Mouse (Mus musculus): ENCODE measurements around the gene Astn2.

Gene Astn2

DNA sequence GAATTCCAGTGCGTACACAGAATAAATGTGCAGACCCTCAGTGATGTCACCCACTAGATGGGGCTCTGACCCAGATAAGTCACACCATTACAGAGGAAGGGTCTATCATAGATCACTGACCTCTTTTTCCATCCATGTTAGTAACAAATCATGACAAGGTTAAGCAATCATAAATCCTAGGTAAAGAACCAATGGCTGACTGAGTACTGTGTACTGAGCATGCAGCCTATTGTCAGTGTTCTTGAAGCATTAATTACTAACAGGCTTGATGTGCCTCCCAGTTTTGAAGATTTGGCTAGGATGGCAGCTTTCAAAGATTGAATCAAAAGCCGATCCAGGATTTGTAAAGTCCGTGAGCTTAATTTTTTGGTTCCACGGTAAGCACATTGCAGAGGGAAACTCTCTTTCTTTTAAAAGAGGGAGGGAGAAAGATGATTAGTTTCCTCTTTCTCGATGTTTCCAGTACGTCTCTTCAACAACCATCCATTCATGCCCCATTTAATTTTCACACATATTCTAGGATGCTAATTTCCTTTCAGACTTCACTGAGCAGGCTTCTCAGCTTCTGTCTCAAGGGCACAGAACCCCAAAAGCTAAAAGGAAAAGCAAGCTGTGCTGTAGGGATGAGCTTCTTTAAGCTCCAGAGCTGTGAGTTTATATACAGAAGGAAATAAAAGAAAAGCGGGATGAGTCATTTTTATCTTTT is 93.9 kb downstream of the Astn2 start:
- DNase-seq = no peak

DNA sequence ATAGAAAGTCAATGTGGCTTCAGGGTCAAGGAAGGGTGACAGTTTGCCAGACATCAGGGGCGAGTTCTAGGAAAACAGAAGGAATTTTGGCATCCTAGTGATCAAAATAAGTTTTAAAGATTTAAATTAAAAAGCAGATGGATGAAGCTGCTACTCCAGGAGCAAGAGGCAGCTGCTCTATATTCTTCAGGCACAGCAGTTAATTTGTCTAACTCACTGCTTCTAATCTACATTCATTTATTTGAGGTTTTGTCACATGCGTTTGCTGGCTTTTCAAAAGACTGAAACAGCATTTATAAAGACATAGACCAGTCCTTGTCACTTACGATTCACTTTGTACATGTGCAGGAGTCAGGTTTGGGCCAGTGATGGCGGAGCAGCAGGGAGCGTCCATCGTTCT is 98.0 kb downstream of the Astn2 start:
- DNase-seq = no peak

DNA sequence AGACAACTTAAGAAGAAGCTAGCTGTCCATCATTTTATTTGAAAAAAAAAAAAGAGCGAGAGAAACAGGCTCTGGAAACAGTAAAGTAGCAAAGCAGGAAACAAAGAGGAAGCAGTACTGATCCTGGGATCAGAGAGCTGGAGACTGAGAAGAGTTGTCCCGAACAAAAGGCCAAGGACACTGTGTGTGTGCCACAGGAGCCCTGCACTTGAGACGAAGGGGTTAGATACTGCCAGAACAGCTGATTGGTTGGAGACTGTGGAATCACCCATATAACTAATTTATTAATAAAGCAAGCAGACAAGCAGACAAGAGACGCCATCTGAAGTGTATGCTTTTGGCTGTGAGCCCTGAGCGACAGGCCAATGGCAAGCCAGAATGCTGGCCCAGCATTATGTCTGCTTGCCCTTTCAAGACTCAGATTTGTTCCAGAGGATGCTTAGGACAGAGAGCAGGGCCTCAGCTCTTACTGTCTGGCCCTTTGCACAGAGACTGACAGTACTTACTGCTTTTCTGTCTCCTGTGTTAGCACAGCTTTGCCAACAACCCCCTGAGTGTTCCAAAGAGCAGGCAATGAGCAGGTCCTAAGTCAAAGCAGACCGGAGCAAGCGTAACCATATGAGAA is 101.6 kb downstream of the Astn2 start:
- DNase-seq = no peak

DNA sequence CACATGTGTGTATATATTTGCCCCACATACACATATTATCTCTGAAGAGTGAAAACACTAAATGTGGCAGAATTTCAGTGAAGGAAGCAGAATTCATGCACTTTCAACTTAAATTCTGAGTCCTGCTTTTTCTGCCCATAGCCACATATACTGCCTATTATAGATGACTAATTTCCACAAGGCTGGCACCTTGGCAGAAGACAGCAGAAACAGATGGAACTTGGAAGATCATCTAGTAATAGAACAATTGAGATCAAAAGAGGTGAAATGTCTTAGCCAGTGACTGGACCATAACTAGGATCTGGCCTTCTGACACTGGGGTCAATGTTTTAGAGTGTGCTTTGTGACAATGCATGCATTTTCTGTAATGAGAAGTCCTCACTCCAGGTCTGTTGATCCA is 119.4 kb downstream of the Astn2 start:
- DNase-seq = no peak

DNA sequence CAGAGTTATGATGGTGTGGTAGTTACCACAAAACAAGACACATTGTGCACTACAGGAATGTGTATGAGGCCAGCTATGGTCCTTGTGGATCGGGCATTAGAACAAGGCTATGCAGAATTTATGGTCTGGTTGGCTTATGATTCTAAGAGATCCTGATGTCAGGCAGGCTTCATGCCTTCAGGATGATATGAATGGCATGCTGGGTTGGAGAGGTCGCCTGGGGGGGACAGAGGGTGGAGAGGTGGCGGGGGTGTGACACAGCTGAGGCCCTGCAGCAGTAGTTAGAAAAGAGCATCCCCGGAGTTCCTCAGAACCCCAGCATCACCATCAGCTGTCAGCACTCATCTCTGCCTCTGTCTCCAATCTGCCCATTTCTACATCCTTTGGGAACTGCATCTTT is 128.3 kb downstream of the Astn2 start:
- DNase-seq = no peak

DNA sequence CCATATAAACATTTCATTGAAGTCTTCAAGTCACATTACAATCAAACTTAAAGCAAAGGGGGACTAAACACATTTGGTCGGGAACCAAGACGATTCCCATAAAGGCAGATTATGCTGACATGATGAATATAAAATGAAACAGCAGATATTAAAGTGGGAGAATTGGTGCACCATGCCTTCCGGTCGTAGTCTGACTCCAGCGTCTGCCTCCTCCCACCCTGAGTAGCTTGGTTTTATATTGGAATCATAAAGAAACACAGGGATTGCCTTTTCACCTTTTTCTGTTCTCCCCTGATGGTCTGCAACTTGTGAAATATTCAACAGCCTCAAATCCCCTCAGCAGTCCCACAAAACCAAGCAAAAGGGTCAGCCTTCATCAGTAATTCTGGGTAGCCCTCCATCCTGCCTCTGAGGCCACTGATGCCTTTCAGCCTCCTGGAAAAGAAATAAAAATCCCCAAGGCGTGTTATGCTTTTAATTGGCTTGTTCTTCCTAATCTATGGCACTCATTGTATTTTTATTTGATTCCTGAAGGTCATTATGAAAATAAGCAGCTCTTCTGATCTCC is 132.8 kb downstream of the Astn2 start:
- DNase-seq = no peak

DNA sequence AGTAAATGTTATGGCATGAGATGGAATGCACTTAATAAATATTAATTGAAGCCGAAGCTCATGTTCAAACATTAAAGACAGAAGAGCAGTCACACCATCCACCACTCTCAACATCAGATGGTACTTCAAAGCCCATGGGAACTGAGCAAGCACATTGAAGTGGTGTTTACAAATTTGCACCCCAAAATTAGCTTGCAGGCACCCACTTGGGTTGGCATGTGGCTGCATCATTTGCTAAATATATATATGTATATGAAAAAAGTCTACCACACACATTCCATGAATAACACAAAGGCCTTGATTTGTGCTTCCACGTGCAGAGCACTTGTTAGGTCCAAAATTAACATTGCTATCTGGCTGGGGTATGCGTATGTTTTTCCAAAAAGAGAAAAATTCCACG is 140.4 kb downstream of the Astn2 start:
- DNase-seq = no peak

DNA sequence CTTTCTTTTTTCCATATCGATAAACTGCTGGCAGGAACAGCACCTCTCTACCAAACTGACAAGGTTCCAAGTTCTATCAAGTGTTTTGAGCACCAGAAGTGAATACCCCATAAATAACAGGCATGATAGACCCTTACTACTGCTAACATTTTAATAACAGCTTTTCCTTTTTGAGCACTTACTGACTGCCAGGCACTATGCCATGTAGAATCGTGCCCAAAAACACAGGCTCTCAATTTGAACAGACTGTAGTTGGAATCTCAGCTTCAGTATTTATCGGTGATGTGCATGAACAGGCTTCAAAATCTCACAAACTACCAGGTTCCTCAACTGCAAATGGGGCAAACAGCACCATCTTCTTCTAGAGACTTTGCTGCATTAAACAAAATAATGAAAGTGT is 143.1 kb downstream of the Astn2 start:
- DNase-seq = no peak

DNA sequence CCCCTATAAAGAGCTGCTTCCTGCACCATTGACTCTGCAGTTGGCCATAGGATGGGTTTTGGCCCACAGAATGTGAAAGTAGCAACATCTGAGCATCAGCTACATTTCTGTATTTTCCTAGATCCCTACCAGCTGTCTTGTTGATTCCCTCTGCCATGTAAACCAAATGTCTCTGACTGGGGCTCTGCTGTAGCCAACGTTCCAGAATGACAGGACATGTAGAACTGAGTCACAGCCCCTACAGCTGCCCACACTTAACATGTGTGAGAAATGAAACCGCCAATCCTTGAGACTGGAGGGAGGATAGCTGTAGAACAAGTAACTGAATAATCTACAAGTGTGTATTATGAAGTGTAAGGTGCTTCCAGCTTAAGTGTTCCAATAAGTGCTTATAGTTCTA is 145.5 kb downstream of the Astn2 start:
- DNase-seq = no peak

DNA sequence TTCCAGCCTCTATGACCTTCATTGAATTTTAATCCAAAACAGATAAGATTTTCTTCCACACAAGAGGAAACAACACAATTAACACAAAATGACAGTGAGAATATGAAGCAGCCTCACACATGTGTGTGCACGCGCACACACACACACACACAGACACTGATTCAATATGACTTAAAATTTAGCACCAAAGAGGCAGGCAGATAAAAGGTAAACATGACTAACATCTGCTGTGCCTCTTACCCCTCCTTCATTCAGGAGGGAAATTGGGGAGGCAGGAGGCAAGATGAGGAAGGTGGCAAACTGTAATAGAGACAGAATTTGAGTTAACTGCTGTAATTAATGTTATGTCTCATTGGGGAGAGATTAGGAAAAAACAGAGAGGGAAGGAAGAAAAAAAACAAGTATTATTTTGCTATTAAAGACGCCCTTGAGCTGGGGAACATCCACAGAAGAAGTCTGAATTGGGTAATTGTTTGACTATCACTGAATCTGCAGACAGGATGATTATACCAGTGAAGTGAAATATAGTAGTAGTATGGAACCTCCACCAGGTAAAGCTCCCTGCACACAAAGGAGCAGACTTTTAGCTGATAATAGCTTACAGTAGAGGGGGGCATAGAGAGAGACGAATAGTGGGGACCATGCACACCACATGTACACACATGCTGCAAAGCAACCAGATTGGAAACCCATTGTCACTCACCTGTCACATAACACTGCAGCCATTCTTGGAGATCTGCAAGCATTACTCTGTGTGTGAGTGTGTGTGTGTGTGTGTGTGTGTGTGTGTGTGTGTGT is 149.5 kb downstream of the Astn2 start:
- no peak for DNase-seq

DNA sequence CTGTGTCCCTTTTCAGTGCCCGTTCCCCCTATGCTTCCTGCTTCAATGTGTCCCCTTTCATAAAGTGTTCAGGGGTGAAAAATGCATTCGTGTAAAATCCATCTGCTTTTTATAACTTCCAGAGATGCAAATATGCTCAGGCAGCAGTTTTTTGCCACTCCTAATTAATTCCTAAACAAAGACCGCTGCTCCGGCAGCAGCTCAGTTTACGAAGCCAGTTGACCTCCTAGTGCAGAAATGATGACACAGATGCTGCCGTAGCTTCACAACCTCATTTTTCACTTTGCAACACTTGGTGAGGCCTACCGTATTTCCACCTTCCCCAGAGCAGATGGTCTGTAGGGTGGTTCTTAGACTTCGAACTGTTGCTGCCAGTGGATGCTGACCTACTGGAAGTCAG is 155.9 kb downstream of the Astn2 start:
- DNase-seq = no peak

DNA sequence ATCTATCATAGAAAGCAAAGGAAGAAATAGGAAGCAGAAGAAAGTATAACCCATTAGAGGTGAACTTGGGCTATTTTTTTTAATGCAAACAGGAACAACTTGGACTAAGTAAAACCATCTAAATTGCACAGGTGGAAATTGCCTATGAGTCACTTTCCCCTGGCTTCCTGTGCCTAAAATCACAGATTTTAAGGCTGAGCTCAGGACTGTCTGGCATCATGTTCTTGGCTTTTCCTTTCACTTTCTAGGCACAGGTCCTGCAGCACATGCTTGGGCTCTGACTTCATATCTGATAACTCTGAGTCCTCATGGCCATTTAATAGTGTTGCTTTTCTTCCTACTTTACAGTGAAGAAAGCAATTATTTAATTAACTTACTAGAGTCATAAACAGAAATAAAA is 161.7 kb downstream of the Astn2 start:
- DNase-seq = no peak

DNA sequence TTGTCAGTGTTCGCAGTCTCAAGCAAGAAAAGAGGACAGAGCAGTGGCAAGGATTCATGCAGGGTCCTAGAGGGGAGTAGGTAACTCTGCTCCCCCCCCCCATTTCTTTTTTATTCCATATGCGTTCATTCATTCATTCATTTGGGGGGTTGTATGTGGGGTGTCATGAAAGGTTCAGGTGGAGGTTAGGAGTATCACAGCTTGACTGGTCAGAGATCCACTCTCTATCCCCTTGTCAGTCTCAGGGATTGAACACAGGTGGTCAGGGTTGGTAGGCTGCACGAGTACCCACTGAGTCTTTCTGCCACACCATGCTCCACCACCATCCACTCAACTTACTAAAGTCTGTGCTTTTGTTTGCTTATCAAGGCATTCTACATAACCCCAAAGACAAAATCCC is 171.6 kb downstream of the Astn2 start:
- DNase-seq = no peak

DNA sequence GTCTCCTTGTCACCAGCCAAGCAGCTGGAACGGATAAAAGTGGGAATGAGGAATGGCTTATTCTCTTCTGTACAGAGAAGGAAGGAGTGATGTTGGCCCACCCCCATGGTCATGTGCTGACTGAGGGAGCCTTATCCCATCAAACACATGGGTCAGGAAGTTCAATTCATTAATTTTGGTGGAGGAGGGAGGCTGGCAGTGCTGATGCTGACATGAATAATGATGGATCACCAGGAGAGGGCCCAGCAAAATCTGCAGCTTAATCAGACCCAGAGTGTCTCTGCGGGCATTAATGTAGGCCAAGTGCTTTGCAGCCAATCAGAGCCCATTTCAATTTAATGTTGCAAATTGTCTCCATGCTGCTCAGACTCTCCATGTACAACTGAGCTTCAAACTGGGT is 172.1 kb downstream of the Astn2 start:
- DNase-seq = no peak

DNA sequence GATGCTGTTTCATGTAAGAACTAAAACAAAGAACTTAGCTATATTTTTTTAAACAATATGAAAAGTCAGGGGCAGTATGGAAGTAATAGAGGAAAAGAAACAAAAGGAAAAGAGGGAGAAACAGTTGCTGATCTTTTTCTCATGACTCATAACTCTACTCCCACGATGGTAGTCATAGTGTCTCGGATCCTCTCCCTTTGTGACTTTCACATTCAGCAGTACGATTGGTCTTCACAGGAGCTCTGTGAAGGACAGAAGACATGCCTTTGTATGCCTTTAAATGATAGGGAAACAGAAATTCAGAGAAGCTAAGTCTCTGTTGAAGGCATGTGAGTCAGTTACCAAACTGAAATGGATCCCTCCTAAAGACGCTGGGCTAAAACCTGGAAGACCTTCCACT is 173.7 kb downstream of the Astn2 start:
- DNase-seq = no peak

DNA sequence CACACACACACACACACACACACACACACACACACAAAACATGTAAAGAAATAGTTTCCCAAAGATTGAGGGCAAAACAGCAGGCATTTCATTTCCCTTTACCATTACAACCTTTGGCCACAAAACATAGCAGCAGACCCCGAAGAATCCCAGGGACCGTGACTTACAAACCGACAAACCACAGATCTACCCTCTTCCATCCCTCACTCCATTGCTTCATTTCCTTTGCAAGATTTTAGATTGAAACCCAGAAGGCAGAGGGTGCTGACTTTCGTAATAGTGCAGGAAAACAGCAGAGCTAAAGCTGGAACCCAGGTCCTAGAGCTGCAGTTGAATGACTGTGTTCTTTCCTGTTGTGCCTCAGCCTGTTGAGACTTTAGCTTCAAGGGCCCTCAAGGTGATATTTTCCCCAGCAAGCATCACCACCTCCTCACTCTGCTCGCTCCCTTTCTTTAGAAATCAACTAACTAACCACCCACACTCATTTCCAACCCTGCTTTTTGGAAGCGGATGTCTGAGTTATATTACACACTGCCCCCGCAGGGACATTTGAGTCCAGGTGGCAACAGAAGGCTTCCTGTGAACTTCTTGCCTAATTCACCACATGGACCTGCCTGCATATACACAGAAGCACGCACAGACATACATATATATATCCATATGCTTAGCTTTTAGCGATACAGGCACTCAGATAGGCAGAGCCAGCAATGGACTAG is 181.7 kb downstream of the Astn2 start:
- no peak for DNase-seq

DNA sequence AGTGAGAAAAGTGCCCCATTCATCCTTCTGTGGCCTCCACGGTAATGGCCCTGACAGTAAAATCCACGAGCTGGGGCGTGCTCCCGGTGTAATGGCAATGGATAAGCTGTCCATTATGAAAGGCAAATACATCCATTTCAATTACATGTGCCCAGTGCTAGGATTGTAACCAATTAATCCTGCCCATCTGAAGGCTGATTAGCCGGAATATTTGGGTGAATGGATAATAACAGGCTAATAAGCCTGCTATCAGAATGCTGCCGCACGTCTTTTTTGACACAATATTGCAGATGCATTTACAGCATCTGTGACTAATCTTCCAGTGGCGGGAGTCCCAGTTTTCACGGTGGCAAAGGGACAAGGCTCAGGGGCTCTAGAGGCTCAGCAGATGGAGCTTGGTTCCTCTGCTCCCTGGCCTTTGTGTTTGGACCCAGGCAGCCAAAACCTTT is 189.2 kb downstream of the Astn2 start:
- DNase-seq = no peak

DNA sequence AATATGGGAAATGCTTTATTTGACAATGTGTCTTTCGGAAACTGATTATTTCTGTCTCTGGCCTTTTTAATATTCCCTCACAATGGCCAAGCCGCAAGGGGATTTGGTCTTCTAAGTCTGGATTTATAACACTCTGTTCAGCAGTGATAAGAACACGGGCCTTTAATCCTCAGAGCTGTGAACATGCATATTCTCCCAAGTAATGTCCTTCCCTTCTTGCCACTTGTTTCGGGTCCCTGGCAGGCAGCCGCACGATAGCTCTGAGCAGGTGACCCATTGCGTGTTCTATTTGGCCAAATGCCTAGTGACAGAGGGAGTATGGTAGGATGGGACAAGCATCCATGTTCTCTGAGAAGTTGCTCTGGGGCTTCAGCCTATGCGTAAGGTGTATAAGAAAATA is 214.8 kb downstream of the Astn2 start:
- DNase-seq = no peak

DNA sequence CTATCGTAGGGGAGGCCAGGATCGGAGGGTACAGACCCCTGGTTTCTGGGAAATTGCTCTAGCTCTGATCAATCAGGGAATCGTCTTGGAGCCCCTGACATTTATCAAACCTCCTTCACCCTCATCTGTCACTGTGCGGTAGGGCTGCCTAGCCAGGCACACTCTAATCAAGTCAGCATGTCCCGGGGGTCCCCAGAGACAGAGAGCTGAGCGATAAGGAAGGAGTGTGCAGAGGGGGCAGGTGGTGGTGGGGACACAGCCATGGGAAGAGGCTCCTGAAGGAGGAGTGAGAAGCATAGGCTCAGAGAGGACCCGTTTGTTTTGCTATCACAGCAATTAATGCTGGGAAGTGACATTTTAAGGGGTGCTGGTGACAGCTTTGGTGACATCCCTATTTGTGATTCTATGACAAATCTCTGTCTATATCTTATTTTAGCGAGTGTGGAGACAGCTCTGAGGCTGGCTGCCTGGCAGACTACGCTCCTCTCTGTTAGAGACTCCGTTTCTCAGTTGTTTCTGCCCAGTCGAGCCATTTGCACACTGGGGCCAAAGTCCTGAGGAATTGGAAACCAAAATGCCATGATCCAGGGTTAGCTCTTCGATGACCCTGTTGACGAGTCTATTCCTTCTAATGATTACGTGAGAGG is 228.4 kb downstream of the Astn2 start:
- no peak for DNase-seq

DNA sequence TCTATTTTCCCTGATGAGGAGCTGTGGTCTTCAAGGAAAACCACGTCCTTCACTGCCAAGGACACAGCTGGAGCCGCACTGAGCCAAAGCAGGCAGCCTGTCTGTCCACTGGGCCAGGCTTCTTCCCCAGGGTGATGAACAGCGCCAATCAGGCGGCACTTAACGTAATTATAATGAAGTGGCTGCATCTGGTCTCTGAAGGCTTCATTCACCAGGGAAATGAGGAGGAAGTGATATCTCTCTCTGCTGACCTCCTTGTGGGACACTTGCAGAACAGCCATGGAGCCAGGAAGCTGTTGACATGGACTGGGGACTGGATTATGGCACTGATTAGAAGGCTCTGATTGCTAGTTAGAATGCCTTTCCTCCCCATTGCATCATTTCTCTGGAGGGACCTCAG is 232.8 kb downstream of the Astn2 start:
- no peak for DNase-seq

DNA sequence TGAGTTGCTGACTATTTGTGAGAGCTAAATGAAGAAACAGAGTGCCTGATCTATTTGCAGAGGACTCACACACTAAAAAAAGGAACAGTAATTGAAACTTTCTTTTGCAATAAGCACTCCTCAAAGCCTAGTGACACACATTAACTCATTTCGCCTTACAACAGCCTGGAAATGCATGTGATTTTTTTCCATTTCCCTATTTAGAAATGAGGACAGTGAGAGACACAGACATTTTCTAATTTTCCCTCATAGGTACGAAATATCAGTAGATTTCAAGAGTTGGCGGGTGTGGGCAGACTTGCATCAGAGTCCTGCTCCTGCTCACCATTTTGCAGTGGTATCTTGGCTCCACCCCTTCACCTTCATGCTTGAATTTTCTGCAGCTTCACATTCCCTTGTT is 233.6 kb downstream of the Astn2 start:
- no peak for DNase-seq

DNA sequence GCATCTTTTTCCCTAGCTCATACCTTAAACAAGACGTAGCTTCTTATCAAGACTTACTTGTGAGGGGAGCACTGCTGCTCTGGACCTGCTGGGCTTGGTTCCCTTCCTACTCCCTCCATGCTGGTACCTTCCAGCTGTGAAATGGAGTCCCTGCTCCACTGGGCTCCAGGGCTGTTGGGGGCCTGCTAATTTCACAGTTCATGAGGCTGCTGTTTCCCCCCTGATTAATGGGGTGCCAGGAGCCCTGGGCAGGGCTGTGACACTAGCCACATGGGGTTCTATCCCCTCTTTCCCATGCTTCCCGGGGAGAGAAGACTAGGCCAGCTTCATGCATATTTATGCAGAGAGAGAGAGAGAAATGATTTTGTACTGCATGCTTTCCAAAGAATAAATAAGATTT is 234.9 kb downstream of the Astn2 start:
- no peak for DNase-seq

DNA sequence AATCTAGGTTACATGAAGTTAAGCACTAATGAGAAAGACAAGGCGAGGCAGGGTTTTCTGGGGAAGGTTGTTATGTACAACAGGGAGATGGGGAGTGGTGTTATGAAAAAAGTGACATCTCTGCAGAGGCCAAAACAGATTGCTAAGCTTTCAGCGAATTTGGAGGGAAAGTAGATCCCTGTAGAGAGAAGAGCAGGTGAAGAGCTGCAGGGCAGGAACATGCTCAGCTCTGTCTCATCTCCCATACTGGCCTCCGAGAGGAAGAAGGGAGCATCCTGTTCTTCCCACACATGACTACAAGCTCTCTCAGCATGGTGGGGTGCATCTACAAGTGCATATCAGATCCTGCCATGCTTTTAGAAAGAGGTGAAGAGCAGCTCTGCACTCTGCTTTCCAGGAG is 245.7 kb downstream of the Astn2 start:
- no peak for DNase-seq
